Mouse (Mus musculus): ENCODE results near the gene Cuedc2. TPM values are rescaled to one million over a fixed set of nuclear protein-coding genes. Genes with fewer than 3 reads are reported as not detected.

The Cuedc2 gene
- total RNA-seq, 2 experiments from 2014 or later: 8.4 to 50.7 TPM

DNA sequence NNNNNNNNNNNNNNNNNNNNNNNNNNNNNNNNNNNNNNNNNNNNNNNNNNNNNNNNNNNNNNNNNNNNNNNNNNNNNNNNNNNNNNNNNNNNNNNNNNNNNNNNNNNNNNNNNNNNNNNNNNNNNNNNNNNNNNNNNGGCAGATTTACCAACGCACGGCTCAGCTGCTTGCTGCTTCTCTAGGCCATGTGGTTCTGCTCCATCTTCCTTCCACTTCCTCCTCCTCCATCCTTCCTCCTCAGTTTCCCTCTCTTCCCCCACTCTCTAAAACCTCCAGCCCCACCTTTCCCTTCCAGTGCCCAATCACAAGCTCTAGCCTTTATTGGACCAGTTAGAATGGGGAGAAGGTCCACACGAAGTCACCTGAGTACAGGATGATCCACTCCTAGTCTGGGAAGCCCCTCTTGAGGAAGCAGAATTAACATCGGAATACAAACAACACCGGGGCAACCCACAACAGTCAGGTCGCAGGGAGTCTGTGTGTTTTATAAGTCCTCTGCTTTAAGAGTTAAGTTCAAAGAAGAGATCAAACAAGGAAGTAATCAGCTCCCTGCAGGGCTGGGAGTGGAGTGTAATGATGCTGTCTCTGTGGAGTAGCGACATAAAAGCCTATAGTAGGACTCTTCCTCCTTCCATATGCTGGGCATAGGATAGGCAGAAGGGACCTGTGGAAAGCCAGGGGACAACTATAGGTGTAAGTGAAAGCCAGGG lies 6.4 kb upstream of the Cuedc2 start:
- ATAC-seq (replicated peaks; ENCODE audit: low FRiP score, poor library complexity, severe bottlenecking): no peak

- ATAC-seq (replicated peaks; ENCODE audit: low FRiP score, poor library complexity, severe bottlenecking): no peak
These were observed 927 bp upstream of the Cuedc2 start for GRCm38 (mm10) chr19:46339287-46339971.

GRCm38 (mm10) chr19:46338942-46339286 lies 412 bp upstream of the Cuedc2 start:
- peak; percentile 41 for ATAC-seq (replicated peaks; ENCODE audit: low FRiP score, poor library complexity, severe bottlenecking)

DNA sequence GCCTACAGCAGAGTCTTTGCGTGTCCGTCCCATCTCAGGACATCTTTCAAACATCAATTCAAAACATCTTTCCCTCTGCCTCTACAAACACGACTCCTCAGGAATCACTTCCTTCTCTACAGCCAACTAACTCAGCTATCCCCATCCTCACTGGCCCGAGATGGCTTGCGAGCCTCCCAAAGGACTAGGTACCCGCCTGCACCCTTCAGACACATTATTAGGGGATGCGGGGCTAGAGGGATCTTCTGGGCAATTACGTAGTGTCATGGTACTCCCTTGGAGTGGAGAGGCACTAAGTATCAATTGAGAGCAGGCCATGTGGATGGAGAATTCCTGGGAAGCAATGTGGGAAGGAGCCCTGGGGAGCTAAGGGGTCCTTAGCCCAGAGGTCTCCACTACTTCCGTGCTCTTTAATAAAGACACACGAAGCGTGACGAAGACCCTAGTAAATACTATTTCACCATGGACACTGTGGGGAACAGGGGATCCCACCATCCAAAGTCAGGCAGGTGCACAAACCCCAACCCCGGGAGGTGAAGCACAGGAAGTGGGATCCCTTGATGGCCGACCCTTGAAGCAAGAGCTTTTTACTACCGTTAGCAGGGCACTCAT lies 677 bp downstream of the Cuedc2 start:
- ATAC-seq (replicated peaks; ENCODE audit: low FRiP score, poor library complexity, severe bottlenecking): no peak

DNA sequence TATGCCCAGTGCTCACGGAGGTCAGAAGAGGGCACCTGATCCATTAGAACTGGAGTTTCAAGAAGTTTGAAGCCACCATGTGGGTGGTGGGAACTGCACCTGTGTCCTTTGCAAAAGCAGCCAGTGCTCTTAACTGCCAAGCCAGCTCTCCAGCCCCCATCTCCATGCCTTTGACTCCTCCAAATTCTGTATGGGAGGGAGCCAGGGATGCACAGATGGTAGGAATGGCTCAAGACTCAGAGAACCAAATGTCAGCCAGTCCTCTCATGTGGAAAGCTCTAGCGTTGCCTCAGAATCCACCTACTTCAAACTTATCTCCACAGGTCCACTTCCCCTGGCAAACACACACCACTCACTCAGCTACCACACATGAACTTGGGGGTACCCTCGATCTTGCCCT lies 4.6 kb downstream of the Cuedc2 start:
- no peak for ATAC-seq (replicated peaks; ENCODE audit: low FRiP score, poor library complexity, severe bottlenecking)

GRCm38 (mm10) chr19:46332721-46333339 lies 5.7 kb downstream of the Cuedc2 start:
- no peak for ATAC-seq (replicated peaks; ENCODE audit: low FRiP score, poor library complexity, severe bottlenecking)

DNA sequence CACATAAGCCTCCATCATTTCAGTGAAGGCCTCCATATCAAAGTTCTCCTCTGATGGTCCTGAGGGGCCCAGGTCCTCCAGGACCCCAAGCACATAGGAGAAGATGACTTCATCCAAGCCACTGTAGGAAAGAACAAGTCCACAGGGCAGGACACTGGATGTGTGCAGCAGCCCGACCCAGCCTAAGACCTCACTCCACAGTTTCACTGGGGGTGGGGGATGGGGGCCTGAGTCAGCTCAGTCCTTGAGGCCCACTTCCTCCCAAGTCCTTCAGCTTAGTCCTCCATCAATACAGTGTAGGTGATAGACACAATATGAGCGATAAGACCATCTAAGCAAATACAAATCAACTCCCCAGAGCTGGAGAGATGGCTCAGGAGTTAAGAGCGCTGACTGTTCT lies 6.6 kb downstream of the Cuedc2 start:
- ATAC-seq (replicated peaks; ENCODE audit: low FRiP score, poor library complexity, severe bottlenecking): no peak

DNA sequence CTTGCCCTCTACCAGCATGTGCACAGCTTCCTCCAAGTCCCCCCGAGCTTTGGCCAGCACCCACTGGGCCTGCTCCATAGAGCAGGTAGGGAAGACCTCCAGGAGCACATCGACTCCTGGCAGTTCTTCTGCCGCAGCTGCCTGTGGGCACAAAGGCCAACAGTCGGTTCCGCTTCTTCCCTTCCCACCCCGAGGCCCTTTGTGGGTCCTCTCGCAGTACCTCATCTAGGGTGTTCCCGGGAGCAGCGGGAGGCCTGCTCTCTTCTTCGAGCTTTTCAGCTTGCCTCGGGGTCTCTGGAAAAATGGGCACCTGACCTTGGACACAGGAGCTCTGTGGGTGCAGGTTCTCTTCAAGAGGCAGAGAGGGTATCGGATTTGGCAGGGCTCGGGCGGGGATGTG lies 7.2 kb downstream of the Cuedc2 start:
- no peak for ATAC-seq (replicated peaks; ENCODE audit: low FRiP score, poor library complexity, severe bottlenecking)

DNA sequence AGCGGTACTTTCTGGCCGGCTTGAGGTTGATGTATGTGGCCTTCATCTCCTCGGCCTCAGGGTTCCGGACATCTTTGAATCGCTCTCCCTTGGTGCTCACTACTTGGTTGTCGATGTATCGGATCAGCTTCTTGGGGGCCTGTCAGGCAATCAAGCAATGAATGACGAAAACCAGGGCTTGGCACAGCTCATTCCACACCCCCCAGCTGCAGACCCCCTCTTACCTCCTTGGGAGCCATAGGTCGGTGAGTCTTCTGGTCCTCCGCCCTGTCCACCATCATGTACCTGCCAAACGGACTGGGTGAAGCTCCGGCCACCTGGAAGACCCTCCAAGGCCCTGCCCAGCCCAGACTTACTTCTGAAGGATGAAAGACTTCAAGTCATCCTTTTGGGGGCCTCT lies 7.8 kb downstream of the Cuedc2 start:
- no peak for ATAC-seq (replicated peaks; ENCODE audit: low FRiP score, poor library complexity, severe bottlenecking)

DNA sequence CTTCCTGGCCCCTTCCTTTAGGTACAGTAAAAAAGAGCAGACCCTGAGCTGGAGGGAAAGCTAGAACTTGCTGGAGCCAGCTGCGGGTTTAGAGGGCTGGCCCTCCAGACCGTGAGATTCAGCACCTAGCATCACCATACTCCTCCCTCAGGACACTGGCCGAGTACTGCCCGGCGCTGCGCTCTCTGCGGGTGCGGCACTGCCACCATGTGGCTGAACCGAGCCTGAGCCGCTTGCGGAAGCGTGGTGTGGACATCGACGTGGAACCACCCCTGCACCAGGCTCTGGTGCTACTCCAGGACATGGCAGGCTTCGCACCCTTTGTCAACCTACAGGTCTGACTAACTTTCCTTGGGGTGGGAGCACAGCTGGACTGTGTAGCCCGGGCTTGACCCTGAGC lies 8.6 kb downstream of the Cuedc2 start:
- ATAC-seq (replicated peaks; ENCODE audit: low FRiP score, poor library complexity, severe bottlenecking): peak; percentile 74

DNA sequence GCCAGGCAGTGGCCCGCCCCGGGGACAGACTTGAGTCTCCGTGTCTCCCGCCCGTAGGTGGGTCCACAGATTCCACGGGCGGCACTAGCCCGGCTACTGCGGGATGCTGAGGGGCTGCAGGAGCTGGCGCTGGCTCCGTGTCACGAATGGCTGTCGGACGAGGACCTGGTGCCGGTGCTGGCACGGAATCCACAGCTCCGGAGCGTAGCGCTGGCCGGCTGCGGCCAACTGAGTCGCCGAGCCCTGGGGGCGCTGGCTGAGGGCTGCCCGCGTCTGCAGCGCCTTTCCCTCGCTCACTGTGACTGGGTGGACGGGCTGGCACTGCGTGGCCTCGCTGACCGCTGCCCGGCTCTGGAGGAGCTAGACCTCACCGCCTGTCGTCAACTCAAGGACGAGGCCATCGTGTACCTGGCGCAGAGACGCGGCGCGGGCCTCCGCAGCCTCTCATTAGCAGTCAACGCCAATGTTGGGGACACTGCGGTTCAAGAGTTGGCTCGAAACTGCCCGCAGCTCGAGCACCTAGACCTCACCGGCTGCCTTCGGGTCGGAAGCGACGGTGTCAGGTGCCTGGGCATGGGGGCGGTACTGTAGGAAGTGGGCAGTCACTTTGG lies 9.4 kb downstream of the Cuedc2 start:
- ATAC-seq (replicated peaks; ENCODE audit: low FRiP score, poor library complexity, severe bottlenecking): no peak

GRCm38 (mm10) chr19:46328081-46329030 lies 10.1 kb downstream of the Cuedc2 start, which contains the start of gene Fbxl15:
Gene Fbxl15 (plus strand): TSS chr19:46328184.
- peak; percentile 85 for ATAC-seq (replicated peaks; ENCODE audit: low FRiP score, poor library complexity, severe bottlenecking)

DNA sequence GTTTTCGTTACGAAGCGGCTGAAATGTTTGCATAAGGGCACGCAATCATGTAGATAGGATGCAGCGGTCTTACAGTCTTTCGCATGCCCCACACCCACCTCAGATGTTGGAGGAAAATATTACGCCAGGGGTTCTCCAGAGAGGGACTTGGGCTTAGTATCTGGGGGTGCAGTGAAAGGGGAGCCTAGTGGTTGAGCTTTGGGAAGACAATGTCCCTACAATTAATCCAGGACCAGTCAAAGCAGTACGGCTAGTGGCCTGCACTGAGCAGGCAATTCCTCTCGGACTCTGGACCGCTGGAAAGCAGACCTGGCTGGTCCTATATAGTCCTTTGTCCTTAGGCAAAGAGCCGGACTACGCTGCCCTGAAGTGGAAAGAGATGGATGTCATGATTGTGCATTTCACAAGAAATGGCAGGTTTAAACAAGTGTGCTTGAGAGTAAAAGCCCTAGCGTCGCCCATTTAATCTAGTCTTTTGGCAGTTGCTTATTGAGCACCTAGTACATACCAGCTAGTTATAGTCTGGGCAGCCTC lies 10.9 kb downstream of the Cuedc2 start:
- no peak for ATAC-seq (replicated peaks; ENCODE audit: low FRiP score, poor library complexity, severe bottlenecking)

GRCm38 (mm10) chr19:46326756-46327305 lies 11.7 kb downstream of the Cuedc2 start, which contains the start of gene Psd:
Gene Psd (minus strand): TSS chr19:46327156.
- no peak for ATAC-seq (replicated peaks; ENCODE audit: low FRiP score, poor library complexity, severe bottlenecking)

- ATAC-seq (replicated peaks; ENCODE audit: low FRiP score, poor library complexity, severe bottlenecking): no peak
These were observed 12.3 kb downstream of the Cuedc2 start for GRCm38 (mm10) chr19:46326019-46326755.

- ATAC-seq (replicated peaks; ENCODE audit: low FRiP score, poor library complexity, severe bottlenecking): no peak
These were observed 13.6 kb downstream of the Cuedc2 start for GRCm38 (mm10) chr19:46324918-46325317.

- ATAC-seq (replicated peaks; ENCODE audit: low FRiP score, poor library complexity, severe bottlenecking): no peak
These were observed 14.1 kb downstream of the Cuedc2 start for GRCm38 (mm10) chr19:46324366-46324765.

DNA sequence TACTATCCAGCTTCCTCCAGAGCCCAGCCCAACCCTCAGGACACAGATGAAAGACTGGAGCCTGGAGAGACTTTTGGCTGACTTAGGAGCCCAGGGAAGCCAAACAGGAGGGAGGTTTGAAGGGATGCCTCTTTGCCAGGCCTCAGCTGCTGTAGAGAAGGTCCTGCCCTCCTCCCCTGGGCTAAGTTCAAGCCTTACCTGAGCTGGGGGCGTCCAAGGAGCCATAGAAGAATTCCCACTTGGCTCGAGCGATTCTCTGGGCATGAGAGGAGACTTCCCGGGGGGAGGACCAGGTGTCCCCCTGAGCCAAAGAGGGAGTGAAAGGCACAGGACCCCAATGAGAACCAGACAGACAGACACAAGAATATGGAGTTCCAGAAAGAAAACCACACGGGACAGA lies 14.8 kb downstream of the Cuedc2 start:
- ATAC-seq (replicated peaks; ENCODE audit: low FRiP score, poor library complexity, severe bottlenecking): no peak

Data from erythroid progenitor cell, adult 5-6 weeks (primary cell).